Mouse (Mus musculus) liver, embryonic 14.5 days (tissue): ENCODE measurements at regions not wholly inside any gene's neighbourhood (a gene's known extent, or its start where the extent isn't known, plus 50 kb on each side); places are given as distances from the start of the nearest gene placed in this dataset.

Experiments
- ATAC-seq: fragments of 200-750 bp; cut with Nextera tagmentation; 2 replicates; pipeline ENCODE4 v1.8.0; 2017; ENCODE audit warnings: moderate number of reproducible peaks, mild to moderate bottlenecking, moderate library complexity; ENCODE audit not compliant: insufficient read depth
- DNase-seq, 3 experiments: peaks; one replicate each; pipeline ENCODE4 v3.0.0-alpha.2; 2012 to 2013; ENCODE audit warnings: low read depth in 3 of 3, low spot score in 3 of 3
- H3K27ac ChIP-seq: fragments of 300-500 bp; sonication (generic); 2 replicates; pipeline ENCODE4 v1.5.1; 2014; ENCODE audit warnings: moderate library complexity, mild to moderate bottlenecking, control low read depth, inconsistent platforms
- H3K27me3 ChIP-seq: fragments of 300-500 bp; sonication (generic); 2 replicates; pipeline ENCODE4 v1.6.1; 2014; ENCODE audit warnings: mild to moderate bottlenecking, low read length, moderate library complexity; ENCODE audit not compliant: control insufficient read depth, insufficient read depth
- H3K36me3 ChIP-seq: fragments of 300-500 bp; sonication (generic); replicated peaks from 2 replicates; pipeline ENCODE4 v1.6.1; 2014; ENCODE audit warnings: low read depth; ENCODE audit not compliant: control insufficient read depth, insufficient read depth
- H3K4me1 ChIP-seq, 2 experiments: fragments of 200-500 bp in 1 of 2; fragments of 300-500 bp in 1 of 2; sonication (generic) in 1 of 2; replicated peaks; 2 replicates each; pipeline ENCODE4 v1.6.1; 2012 to 2014; ENCODE audit warnings: antibody characterized with exemption in 1 of 2, inconsistent platforms in 1 of 2, low read length in 1 of 2; ENCODE audit not compliant: control insufficient read depth in 2 of 2, insufficient read depth in 2 of 2
- H3K4me2 ChIP-seq: fragments of 300-500 bp; sonication (generic); 2 replicates; pipeline ENCODE4 v1.6.1; 2014; ENCODE audit warnings: low read depth, mild to moderate bottlenecking, control low read depth, moderate library complexity
- H3K4me3 ChIP-seq, 2 experiments: fragments of 200-500 bp in 1 of 2; fragments of 300-500 bp in 1 of 2; sonication (generic) in 1 of 2; 2 replicates each; pipeline ENCODE4 v1.5.1; 2012 to 2014; ENCODE audit warnings: low read depth in 2 of 2, low read length in 2 of 2, mild to moderate bottlenecking in 2 of 2, control low read depth in 1 of 2, inconsistent platforms in 1 of 2, moderate library complexity in 1 of 2; ENCODE audit not compliant: insufficient read depth in 1 of 2
- H3K9ac ChIP-seq: fragments of 300-500 bp; sonication (generic); replicated peaks from 2 replicates; pipeline ENCODE4 v1.6.1; 2014; ENCODE audit warnings: mild to moderate bottlenecking, control low read depth, moderate library complexity
- H3K9me3 ChIP-seq: fragments of 300-500 bp; sonication (generic); 2 replicates; pipeline ENCODE4 v1.6.1; 2016; ENCODE audit warnings: low read length, mixed read lengths; ENCODE audit not compliant: control insufficient read depth
- CTCF ChIP-seq: IDR thresholded peaks from 2 replicates; pipeline ENCODE4 v1.5.1; 2016; ENCODE audit warnings: antibody characterized with exemption, low read depth, control low read depth
- EP300 ChIP-seq: IDR thresholded peaks from 2 replicates; pipeline ENCODE4 v1.6.1; 2016; ENCODE audit warnings: antibody characterized with exemption, low read depth
- WGBS: fragments of 180-500 bp; shearing (Covaris S2); extraction: QIAGEN DNeasy Blood & Tissue Kit; methylation state at CpG from one replicate; pipeline ENCODE4 v1.1.7; 2014; ENCODE audit not compliant: insufficient replicate concordance; 5-methylcytosine and 5-hydroxymethylcytosine counted together

GRCm38 (mm10) chr11:45524720-45525119 lies 327.1 kb upstream of the Clint1 start:
- no peak overlapping the region for H3K4me2 ChIP-seq
- H3K27ac ChIP-seq, result no peak overlapping the region
- no peaks in the 10 kb centered on the region for H3K27me3 ChIP-seq
- WGBS, result 38% methylated on average over 6 of the region's 6 CpGs
- DNase-seq, result no peak
- H3K9me3 ChIP-seq, result no peaks in the 10 kb centered on the region
- no peak overlapping the region for H3K9ac ChIP-seq
- TF ChIP-seq EP300, result no peak
- no peak for TF ChIP-seq CTCF
- H3K36me3 ChIP-seq, result no peaks in the 10 kb centered on the region
- no peak for ATAC-seq
- H3K4me3 ChIP-seq, result no peak overlapping the region
- H3K4me1 ChIP-seq, result no peaks in the 10 kb centered on the region

- ATAC-seq (no peak), DNase-seq (no peak)
- Histone ChIP-seq H3K4me1 (no peaks in the 10 kb centered on the region), H3K27me3 (no peaks in the 10 kb centered on the region), H3K9ac (no peak overlapping the region), H3K4me3 (no peak overlapping the region), H3K9me3 (no peaks in the 10 kb centered on the region), H3K27ac (no peak overlapping the region), H3K4me2 (no peak overlapping the region), H3K36me3 (no peaks in the 10 kb centered on the region)
- TF ChIP-seq CTCF (no peak), EP300 (no peak)
- 69% methylated on average over 9 of the region's 9 CpGs for WGBS
These were observed 320.7 kb upstream of the Clint1 start for GRCm38 (mm10) chr11:45531044-45531626.

DNA sequence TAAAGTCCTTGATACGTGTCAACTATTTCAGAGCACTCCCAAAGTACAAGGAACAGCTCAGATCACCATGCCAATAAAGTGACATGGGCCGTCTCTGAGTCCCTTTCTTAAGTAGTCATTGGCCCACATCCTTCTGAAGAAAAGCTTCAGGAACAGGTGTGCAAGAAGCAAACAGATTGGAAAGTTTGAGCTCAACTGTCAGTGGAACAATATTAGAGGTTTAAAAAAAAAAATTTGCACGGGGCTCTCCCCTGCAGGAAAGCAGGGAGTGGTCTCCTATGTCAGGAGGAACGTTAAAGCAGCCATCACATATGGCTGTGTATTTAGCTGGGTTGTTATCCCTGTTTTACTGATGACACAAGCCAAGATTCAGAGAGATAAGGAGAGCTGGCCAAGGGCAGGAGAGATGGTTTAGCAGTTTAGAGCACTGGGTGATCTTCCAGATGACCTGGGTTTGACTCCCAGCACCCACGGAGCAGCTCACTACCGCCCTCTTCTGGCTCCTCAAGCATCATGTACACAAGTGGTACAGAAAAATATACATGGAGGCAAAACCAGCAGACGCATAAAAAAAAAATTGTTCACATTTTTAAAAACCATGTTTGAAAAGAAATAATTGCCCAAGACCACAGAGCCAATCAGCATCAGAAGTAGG lies 318.3 kb upstream of the Clint1 start:
- H3K27me3 ChIP-seq, result no peaks in the 10 kb centered on the region
- 38% methylated on average over 7 of the region's 7 CpGs for WGBS
- no peak overlapping the region for H3K4me3 ChIP-seq
- H3K27ac ChIP-seq, result no peak overlapping the region
- no peak for ATAC-seq
- DNase-seq, result no peak
- H3K9ac ChIP-seq, result no peak overlapping the region
- no peaks in the 10 kb centered on the region for H3K4me1 ChIP-seq
- H3K9me3 ChIP-seq, result no peaks in the 10 kb centered on the region
- no peak for TF ChIP-seq EP300
- peak; percentile 47 for TF ChIP-seq CTCF
- H3K4me2 ChIP-seq, result no peak overlapping the region
- H3K36me3 ChIP-seq, result no peaks in the 10 kb centered on the region

DNA sequence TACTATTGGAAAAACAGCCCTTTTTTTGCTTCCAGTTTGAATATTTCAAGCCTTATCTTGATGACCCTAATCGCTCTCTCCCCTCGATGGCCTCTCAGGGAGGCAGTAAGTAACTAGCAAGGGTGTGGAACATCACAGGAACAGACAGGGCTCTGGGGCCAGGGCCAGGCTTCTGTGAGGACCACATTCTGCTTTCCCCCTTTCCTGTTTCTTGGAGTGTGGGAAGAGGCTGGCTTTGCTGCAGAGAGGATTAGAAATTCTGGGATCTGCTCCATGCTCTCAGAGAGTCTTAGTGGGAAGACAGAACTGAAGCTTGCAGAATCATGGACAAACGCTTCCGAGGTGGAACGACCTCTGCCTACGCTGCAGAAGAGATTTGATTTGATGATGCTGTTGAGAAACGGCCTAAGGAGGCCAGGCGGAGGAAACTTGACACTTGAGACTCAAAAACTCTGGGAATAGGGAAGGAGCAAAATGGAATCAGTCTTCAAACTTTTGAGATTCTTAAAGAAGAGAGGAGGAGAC lies 316.3 kb upstream of the Clint1 start:
- H3K27ac ChIP-seq, result no peak overlapping the region
- no peak overlapping the region for H3K9ac ChIP-seq
- H3K4me1 ChIP-seq, result no peaks in the 10 kb centered on the region
- DNase-seq, result no peak
- TF ChIP-seq CTCF (no peak), EP300 (no peak)
- no peak overlapping the region for H3K4me2 ChIP-seq
- H3K4me3 ChIP-seq, result no peak overlapping the region
- H3K9me3 ChIP-seq, result no peaks in the 10 kb centered on the region
- H3K27me3 ChIP-seq, result no peaks in the 10 kb centered on the region
- 58% methylated on average over 8 of the region's 8 CpGs for WGBS
- no peak for ATAC-seq
- H3K36me3 ChIP-seq, result no peaks in the 10 kb centered on the region

DNA sequence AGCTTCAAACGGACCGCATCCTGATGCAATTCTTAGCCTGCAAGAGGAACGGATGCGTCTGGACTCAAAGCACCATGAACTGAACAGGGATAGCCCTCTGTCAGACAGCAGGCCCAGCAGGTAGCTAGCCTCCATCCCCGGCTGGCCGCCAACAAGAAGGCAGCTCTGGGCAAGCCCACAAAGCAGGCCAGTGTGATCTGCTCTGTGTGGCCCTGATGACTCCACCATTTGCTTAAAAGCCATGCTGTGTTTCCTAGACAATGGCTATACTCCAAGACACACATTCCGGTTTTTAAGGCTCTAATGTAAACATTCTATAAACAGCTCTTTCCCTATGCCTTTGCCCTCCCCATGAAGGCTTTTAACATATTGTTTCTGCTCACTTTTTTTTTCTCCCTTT lies 313.8 kb upstream of the Clint1 start:
- ATAC-seq, result no peak
- TF ChIP-seq CTCF, result no peak
- TF ChIP-seq EP300, result no peak

More for the DNA sequence above, 313.8 kb upstream of the Clint1 start:
- Histone ChIP-seq H3K9ac (no peak overlapping the region), H3K4me1 (no peaks in the 10 kb centered on the region), H3K27ac (no peak overlapping the region), H3K36me3 (no peaks in the 10 kb centered on the region), H3K27me3 (no peaks in the 10 kb centered on the region), H3K9me3 (no peaks in the 10 kb centered on the region), H3K4me2 (no peak overlapping the region), H3K4me3 (no peak overlapping the region)
- no peak for DNase-seq
- 61% methylated on average over 7 of the region's 7 CpGs for WGBS
